Mouse (Mus musculus) ES-E14 (cell line): ENCODE results near the gene Pxmp4. TPM values are rescaled to one million over a fixed set of nuclear protein-coding genes. Genes with fewer than 3 reads are reported as not detected.

Experiments
- DNase-seq: peaks from one replicate; pipeline ENCODE4 v3.0.0-alpha.2; 2013; ENCODE audit warnings: low read depth, low spot score
- H3K27ac ChIP-seq: 2 replicates; pipeline ENCODE4 v1.5.1; 2012; ENCODE audit warnings: low read depth, mild to moderate bottlenecking, low read length, moderate library complexity, mixed read lengths; ENCODE audit not compliant: poor library complexity, insufficient read depth, severe bottlenecking
- H3K36me3 ChIP-seq: 2 replicates; pipeline ENCODE4 v1.6.1; 2012; ENCODE audit warnings: mild to moderate bottlenecking, low read length, moderate library complexity, mixed read lengths; ENCODE audit not compliant: control insufficient read depth, poor library complexity, insufficient read depth, severe bottlenecking
- H3K4me1 ChIP-seq, 2 experiments: fragments of 150-350 bp in 1 of 2; sonication (generic) in 1 of 2; 2 replicates each; pipeline ENCODE4 v1.6.1; 2012; ENCODE audit warnings: low read length in 2 of 2, mild to moderate bottlenecking in 1 of 2, mixed read lengths in 1 of 2; ENCODE audit not compliant: control insufficient read depth in 2 of 2, insufficient read depth in 2 of 2, poor library complexity in 1 of 2
- H3K4me3 ChIP-seq, 2 experiments: fragments of 150-350 bp in 1 of 2; sonication (generic) in 1 of 2; 2 replicates each; pipeline ENCODE4 v1.5.1; 2012; ENCODE audit warnings: low read length in 2 of 2, low read depth in 1 of 2, mild to moderate bottlenecking in 1 of 2, mixed read lengths in 1 of 2; ENCODE audit not compliant: insufficient read depth in 1 of 2, poor library complexity in 1 of 2, severe bottlenecking in 1 of 2
- H3K9ac ChIP-seq: 2 replicates; pipeline ENCODE4 v1.6.1; 2012; ENCODE audit warnings: low read depth, mild to moderate bottlenecking, low read length, mixed read lengths; ENCODE audit not compliant: poor library complexity, insufficient read depth, severe bottlenecking
- H3K9me3 ChIP-seq: fragments of 150-350 bp; sonication (generic); 2 replicates; pipeline ENCODE4 v1.6.1; 2012; ENCODE audit warnings: low read depth, mild to moderate bottlenecking, low read length; ENCODE audit not compliant: control insufficient read depth, insufficient read depth
- CHD2 ChIP-seq: IDR thresholded peaks from 2 replicates; pipeline ENCODE4 v1.6.1; 2014; ENCODE audit warnings: mild to moderate bottlenecking, low read depth, low read length, inconsistent platforms
- HCFC1 ChIP-seq: IDR thresholded peaks from 2 replicates; pipeline ENCODE4 v1.6.1; 2012; ENCODE audit warnings: low read length, inconsistent platforms, borderline replicate concordance; ENCODE audit not compliant: insufficient read depth
- MAFK ChIP-seq: IDR thresholded peaks from 2 replicates; pipeline ENCODE4 v1.6.1; 2014; ENCODE audit warnings: mild to moderate bottlenecking, low read depth, low read length, inconsistent platforms; ENCODE audit not compliant: insufficient read depth
- ZC3H11A ChIP-seq: IDR thresholded peaks from 2 replicates; pipeline ENCODE4 v1.6.1; 2012; ENCODE audit warnings: low read depth, mild to moderate bottlenecking, inconsistent platforms, low read length, borderline replicate concordance
- ZNF384 ChIP-seq: IDR thresholded peaks from 2 replicates; pipeline ENCODE4 v1.6.1; 2012; ENCODE audit warnings: low read depth, low read length, inconsistent platforms
- in situ Hi-C, 2 experiments: fragments of 600-800 bp; cut with MboI; formaldehyde crosslinking; loops; one replicate each; pipeline ENCODE4 v1.15.1; 2025; ENCODE audit warnings: low sequenced_read_pairs in 2 of 2, inconsistent platforms in 1 of 2; ENCODE audit not compliant: unreplicated experiment in 2 of 2
- total RNA-seq: library from RNA; depleted of rRNA; stranded (reverse); fragments of 300-350 nt; gene quantifications from 2 replicates; pipeline ENCODE4 v1.2.3, GENCODE M21; 2012

The Pxmp4 gene
- total RNA-seq, 1 experiment: 8.6 TPM

DNA sequence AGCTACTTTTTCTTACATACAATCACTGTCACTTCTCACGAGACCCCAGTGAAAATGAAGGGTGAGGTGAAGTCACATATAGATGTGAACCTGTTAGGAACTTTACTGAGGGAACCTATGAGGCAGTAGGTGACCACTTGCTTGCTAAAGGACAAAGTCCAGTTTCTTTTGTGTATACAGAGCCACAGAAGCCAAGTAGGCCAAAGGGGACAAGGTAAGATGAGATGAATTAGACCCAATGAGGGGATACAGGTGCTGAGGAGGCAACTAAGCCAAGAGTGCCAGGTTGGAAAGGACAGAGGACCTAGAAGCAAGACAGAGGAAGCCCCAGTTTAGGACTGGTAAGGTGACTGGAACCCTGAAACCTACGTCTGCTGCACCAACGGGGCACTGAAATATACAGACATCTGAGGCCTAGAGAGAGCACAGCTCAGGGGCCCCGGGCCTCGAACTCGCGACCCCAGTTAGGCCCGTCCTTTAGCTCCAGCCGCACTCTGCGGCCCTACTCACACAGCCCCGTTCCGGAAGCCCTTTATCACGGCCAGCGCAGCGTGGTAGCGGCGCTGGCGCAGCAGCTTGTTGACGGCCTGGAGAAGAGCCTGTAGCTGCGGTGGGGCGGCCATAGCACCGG lies 386 bp downstream of the Pxmp4 start:
- H3K4me3 ChIP-seq: peak overlapping the region; percentile 90 to 93
- 0 out of 4 replicates have a peak, but pooled peaks cover 0 to 3% of the 10 kb centered on the region in 2 experiments for H3K4me1 ChIP-seq
- H3K9ac ChIP-seq: peak overlapping the region; percentile 85
- no peaks in the 10 kb centered on the region for H3K9me3 ChIP-seq
- H3K36me3 ChIP-seq: no peaks in the 10 kb centered on the region
- in situ Hi-C loops: no loop called here
- no peak for DNase-seq
- no peak for TF ChIP-seq MAFK
- no peak for TF ChIP-seq CHD2
- TF ChIP-seq ZNF384: no peak
- no peak for TF ChIP-seq HCFC1
- TF ChIP-seq ZC3H11A: no peak
- H3K27ac ChIP-seq: no peak overlapping the region

GRCm38 (mm10) chr2:154601324-154601723 lies 2.2 kb downstream of the Pxmp4 start:
- Histone ChIP-seq H3K4me3 (no peak overlapping the region), H3K36me3 (no peaks in the 10 kb centered on the region), H3K27ac (no peak overlapping the region), H3K9ac (no peak overlapping the region), H3K4me1 (0 out of 4 replicates have a peak, but pooled peaks cover 0 to 3% of the 10 kb centered on the region in 2 experiments), H3K9me3 (no peaks in the 10 kb centered on the region)
- in situ Hi-C loops: no loop called here
- TF ChIP-seq CHD2: no peak
- TF ChIP-seq ZC3H11A: no peak
- no peak for DNase-seq

DNA sequence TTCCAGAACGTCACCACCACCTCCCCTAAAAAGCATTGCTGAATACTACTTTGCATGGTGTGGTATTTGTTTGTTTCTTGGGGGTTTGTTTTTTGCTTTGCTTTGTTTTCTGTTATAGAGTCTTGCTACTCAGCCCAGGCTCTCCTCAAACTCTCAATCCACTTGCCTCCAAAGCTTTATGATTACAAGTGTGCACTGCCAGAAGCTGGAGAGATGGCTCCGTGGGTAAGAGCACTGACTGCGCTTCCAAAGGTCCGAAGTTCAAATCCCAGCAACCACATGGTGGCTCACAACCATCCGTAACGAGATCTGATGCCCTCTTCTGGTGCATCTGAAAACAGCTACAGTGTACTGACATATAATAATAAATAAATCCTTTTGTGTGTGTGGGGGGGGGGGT lies 2.9 kb downstream of the Pxmp4 start:
- Histone ChIP-seq H3K36me3 (no peaks in the 10 kb centered on the region), H3K4me1 (0 out of 4 replicates have a peak, but pooled peaks cover 0 to 3% of the 10 kb centered on the region in 2 experiments), H3K9ac (no peak overlapping the region), H3K4me3 (no peak overlapping the region), H3K9me3 (no peaks in the 10 kb centered on the region), H3K27ac (no peak overlapping the region)
- no peak for TF ChIP-seq ZC3H11A
- TF ChIP-seq ZNF384: no peak
- no peak for TF ChIP-seq CHD2
- TF ChIP-seq MAFK: no peak
- TF ChIP-seq HCFC1: no peak
- in situ Hi-C loops: no loop called here
- no peak for DNase-seq

GRCm38 (mm10) chr2:154597399-154597798 lies 6.1 kb downstream of the Pxmp4 start:
- in situ Hi-C loops: no loop called here
- Histone ChIP-seq H3K9ac (no peak overlapping the region), H3K4me3 (no peak overlapping the region), H3K36me3 (no peaks in the 10 kb centered on the region; the same call in 1 of the 2 replicates), H3K9me3 (no peaks in the 10 kb centered on the region), H3K4me1 (peaks cover 0 to 5% of the 10 kb centered on the region in 2 experiments; a peak in 1 of 4 replicates), H3K27ac (no peak overlapping the region)
- DNase-seq: no peak
- TF ChIP-seq ZC3H11A (no peak), ZNF384 (no peak), CHD2 (no peak), MAFK (no peak), HCFC1 (no peak)

DNA sequence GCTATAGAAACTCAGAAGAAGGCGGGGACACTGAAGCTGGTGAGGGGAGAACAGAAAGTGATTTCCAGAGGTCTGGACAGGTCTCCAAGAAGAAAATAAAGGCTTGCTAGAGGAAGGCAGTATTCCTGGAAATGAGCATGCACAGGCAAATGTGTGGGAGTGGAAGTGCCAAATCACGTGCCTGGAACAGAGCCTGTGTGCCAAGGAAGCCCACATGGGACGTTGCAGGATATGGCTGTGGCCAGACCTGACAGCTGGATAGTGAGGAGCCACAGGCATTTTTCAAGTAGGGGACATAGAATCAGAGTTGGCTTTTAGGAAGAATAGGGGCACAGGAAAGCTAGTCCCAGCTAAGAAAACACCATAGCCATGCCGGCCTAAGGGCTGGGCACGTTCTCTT lies 7.7 kb downstream of the Pxmp4 start:
- DNase-seq: no peak
- no peak overlapping the region for H3K9ac ChIP-seq
- in situ Hi-C loops: no loop called here
- peaks cover 0 to 5% of the 10 kb centered on the region in 2 experiments; a peak in 1 of 4 replicates for H3K4me1 ChIP-seq
- TF ChIP-seq HCFC1: no peak
- no peak for TF ChIP-seq CHD2
- TF ChIP-seq ZC3H11A: no peak
- no peak for TF ChIP-seq MAFK
- TF ChIP-seq ZNF384: no peak
- no peak overlapping the region for H3K4me3 ChIP-seq
- H3K36me3 ChIP-seq: no peaks in the 10 kb centered on the region; the same call in 1 of the 2 replicates
- H3K9me3 ChIP-seq: no peaks in the 10 kb centered on the region
- H3K27ac ChIP-seq: no peak overlapping the region
